Mouse (Mus musculus): Measurements from ENCODE around the gene Plg.

Plg gene

GRCm38 (mm10) chr17:12428369-12428768 is 50.0 kb downstream of the Plg start:
- in situ Hi-C loops (cut with MboI; ENCODE audit: low pct_unique_long_range_greater_than_20kb in 1 of 2, low sequenced_read_pairs in 2 of 2, unreplicated experiment in 1 of 2) = no loop called here

GRCm38 (mm10) chr17:12431707-12432106 is 53.3 kb downstream of the Plg start:
- in situ Hi-C loops (cut with MboI; ENCODE audit: low pct_unique_long_range_greater_than_20kb in 1 of 2, low sequenced_read_pairs in 2 of 2, unreplicated experiment in 1 of 2) = no loop called here

DNA sequence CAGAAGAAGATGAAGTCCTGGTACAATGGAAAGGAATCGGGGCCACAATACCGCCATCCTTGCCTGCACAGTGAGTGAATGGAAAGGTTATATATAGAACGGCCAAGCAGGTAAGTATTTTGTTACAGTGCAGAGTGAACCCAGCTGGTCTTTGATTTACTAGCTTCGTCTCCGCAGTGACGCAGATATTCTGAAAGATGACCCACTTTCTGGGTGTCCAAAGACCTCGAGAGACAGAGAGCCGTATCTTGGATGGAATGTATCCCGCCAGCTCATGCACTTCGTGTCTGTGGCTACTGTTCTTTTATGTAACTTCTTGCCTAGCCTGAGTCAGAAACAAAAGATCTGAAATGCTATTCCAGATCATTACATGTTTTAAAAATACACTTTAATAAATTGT is 59.4 kb downstream of the Plg start:
- in situ Hi-C loops (cut with MboI; ENCODE audit: low pct_unique_long_range_greater_than_20kb in 1 of 2, low sequenced_read_pairs in 2 of 2, unreplicated experiment in 1 of 2) = no loop called here

- in situ Hi-C loops (cut with MboI; ENCODE audit: low pct_unique_long_range_greater_than_20kb in 1 of 2, low sequenced_read_pairs in 2 of 2, unreplicated experiment in 1 of 2) = no loop called here
Measured at GRCm38 (mm10) chr17:12444561-12444960, 66.2 kb downstream of the Plg start.

DNA sequence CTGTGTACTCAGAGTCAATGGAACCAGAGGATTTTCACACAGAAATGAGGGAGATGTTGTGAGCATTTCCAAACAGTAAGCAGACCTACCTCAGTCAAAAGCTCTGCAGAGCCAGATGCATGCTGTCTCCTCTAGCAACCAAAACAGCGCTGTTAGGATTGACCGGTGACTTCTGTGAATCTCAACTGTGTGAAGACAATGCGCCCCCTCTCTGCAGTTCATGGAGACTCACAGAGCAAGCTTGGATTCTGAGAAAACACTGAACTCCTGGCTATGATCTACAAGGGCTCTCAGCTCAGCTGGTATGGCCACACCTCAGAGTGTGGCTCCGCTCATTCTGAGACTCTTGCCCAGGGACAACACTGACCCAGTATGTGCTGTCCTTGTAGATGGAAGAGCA is 72.8 kb downstream of the Plg start:
- in situ Hi-C loops (cut with MboI; ENCODE audit: low pct_unique_long_range_greater_than_20kb in 1 of 2, low sequenced_read_pairs in 2 of 2, unreplicated experiment in 1 of 2) = loop anchor here in 1 of 2 experiments (25.0 kb wide), 1 partner anchor 361 kb away; no protein-coding TSS in a partner anchor

- in situ Hi-C loops (cut with MboI; ENCODE audit: low pct_unique_long_range_greater_than_20kb in 1 of 2, low sequenced_read_pairs in 2 of 2, unreplicated experiment in 1 of 2) = loop anchor here in 1 of 2 experiments (25.0 kb wide), 1 partner anchor 359 kb away; no protein-coding TSS in a partner anchor
Measured at GRCm38 (mm10) chr17:12452862-12453531, 74.6 kb downstream of the Plg start.

- in situ Hi-C loops (cut with MboI; ENCODE audit: low pct_unique_long_range_greater_than_20kb in 1 of 2, low sequenced_read_pairs in 2 of 2, unreplicated experiment in 1 of 2) = loop anchor here in 1 of 2 experiments (25.0 kb wide), 1 partner anchor 359 kb away; no protein-coding TSS in a partner anchor
Measured at GRCm38 (mm10) chr17:12453691-12454090, 75.3 kb downstream of the Plg start.

DNA sequence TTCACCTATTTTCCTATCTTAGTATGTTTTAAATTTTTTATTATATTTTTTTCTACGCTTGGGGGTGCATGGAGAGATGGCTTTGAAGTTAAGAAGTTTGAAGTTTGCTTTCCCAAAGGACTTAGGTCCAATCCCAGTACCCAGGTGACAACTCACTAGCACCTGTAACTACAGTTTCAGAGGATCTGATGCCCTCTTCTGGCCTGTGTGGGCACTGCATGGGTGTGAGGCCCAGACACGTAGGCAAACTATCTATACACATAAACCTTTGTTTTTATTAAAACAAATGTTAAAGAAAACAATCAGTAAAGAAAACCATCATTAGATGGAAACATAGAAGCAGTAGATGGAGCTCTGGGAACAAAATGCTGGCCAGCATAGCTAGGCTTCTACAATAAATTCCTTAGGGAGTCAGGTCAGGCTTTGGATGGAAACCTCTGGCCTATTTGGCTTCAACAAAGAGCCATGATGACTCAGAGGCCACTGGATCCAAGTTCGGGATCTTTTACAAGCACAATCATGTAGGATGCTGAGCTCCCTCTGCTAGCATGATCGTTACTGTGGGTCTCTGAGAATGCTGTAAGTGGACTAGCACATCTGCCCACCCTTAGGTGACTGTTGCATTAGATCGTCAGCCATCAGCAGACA is 76.9 kb downstream of the Plg start:
- in situ Hi-C loops (cut with MboI; ENCODE audit: low pct_unique_long_range_greater_than_20kb in 1 of 2, low sequenced_read_pairs in 2 of 2, unreplicated experiment in 1 of 2) = loop anchor here in 1 of 2 experiments (25.0 kb wide), 1 partner anchor 357 kb away; no protein-coding TSS in a partner anchor

DNA sequence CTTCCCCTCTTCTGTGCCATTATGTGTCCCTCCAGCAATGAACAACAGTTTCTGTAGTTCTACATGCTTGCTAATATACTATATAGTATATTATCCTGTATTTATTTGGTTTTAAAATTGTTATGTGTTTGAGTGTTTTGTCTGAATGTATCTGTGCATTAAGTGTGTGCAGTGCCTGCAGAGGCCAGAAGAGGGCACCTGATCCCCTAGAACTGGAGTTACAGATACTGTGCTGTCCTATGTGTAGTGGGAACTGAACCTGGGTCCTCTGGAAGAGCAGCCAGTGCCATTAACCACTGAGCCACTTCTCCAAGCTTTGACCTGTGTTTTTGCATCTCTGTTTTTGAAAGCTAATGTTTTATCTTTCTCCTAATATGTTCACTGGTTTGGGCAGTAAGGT is 82.8 kb downstream of the Plg start:
- in situ Hi-C loops (cut with MboI; ENCODE audit: low pct_unique_long_range_greater_than_20kb in 1 of 2, low sequenced_read_pairs in 2 of 2, unreplicated experiment in 1 of 2) = loop anchor here in 1 of 2 experiments (25.0 kb wide), 1 partner anchor 351 kb away; no protein-coding TSS in a partner anchor

- in situ Hi-C loops (cut with MboI; ENCODE audit: low pct_unique_long_range_greater_than_20kb in 1 of 2, low sequenced_read_pairs in 2 of 2, unreplicated experiment in 1 of 2) = loop anchor here in 1 of 2 experiments (25.0 kb wide), 1 partner anchor 346 kb away; no protein-coding TSS in a partner anchor
Measured at GRCm38 (mm10) chr17:12466501-12467000, 88.1 kb downstream of the Plg start.

DNA sequence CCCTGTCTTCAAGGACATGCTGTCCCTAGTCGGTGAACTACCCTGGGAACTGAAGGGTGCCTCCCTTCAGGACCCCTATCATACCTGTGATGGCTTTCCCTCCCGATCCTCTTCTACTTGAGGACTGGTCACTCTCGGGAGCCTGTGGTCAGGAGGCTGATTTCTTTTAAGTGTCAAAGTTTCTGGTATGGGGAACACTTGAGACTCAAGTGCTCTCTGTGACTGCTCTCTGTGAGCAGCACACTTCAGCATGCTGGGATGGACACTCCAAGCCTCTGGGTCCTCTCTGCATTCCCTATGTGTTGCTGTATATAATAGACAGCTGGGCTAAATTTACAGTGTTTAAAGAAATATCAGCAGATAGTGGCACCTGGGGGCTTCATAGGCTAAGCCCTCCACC is 89.2 kb downstream of the Plg start:
- in situ Hi-C loops (cut with MboI; ENCODE audit: low pct_unique_long_range_greater_than_20kb in 1 of 2, low sequenced_read_pairs in 2 of 2, unreplicated experiment in 1 of 2) = loop anchor here in 1 of 2 experiments (25.0 kb wide), 1 partner anchor 345 kb away; no protein-coding TSS in a partner anchor

DNA sequence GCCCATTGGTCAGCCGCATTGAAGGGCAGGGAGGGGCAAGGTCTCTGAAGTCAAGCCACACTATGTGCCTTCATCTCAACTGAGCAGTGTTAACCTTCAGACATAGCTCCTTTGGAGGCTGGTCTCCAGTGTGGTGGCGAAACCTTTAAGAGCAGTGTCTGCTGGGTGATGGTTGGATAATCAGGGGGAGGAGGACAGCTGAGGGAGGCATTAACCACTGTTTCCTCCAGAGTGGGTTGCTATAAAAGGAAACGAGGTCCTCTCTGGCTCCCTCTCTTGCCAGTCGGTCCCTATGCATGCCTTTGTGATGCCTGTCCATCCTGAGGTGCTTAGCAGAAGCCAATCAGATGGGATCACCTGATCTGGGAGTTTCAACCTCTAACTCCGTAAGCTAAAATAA is 90.3 kb downstream of the Plg start:
- in situ Hi-C loops (cut with MboI; ENCODE audit: low pct_unique_long_range_greater_than_20kb in 1 of 2, low sequenced_read_pairs in 2 of 2, unreplicated experiment in 1 of 2) = loop anchor here in 1 of 2 experiments (25.0 kb wide), 1 partner anchor 344 kb away; no protein-coding TSS in a partner anchor
